Mouse (Mus musculus) CD8-positive naive resting alpha-beta T cell, adult 2 months (primary cell): ENCODE results near the gene Rcc2.
A peak's percentile ranks its signal among the peaks of the same experiment; 100 is the strongest.

ENCODE experiments used
- DNase-seq, 2 experiments: peaks; one replicate each; pipeline ENCODE4 v3.0.0; 2022; ENCODE audit warnings: low read depth in 2 of 2, low spot score in 2 of 2

Rcc2 gene

DNA sequence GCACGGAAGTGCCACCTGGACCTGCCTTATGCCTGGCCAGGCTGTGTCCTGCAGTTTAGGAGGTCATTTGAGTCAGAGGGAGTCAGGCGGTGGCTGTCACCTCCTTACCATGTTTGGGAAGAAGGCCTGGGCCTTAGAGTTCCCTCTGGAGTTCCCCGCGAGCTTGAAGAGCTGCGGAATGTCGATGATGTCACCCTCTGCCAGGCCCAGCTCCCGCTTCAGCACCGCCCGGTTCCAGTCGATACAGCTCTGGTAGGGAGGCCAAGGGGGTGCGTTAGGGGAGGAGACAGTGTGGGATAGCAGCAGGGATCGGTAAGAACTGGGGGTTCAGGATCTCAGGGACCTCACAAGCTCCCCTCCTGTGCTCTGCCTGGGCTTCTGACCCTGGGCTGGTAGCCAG lies 47.6 kb downstream of the Rcc2 start:
- DNase-seq: no peak

DNA sequence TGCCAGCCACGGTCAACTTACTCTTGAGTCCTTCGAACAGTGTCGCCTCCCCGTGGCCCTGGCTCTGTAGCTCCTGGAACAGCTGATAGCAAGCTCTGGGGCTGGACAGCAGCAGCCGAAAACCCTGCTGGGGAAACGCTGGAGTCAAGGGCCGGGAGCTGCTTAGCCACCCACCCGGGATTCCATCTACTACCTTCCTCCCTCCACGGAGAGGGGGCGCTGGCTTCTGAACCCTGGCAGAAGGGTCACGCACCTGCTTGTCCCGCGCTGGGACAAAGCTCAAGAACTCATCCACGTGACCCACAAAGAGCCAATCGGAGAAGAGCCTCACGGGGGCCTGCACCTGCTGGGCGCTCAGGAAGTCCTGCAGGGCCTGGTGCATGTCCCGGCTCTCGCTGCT lies 50.0 kb downstream of the Rcc2 start:
- DNase-seq: peak; percentile 18 to 50

DNA sequence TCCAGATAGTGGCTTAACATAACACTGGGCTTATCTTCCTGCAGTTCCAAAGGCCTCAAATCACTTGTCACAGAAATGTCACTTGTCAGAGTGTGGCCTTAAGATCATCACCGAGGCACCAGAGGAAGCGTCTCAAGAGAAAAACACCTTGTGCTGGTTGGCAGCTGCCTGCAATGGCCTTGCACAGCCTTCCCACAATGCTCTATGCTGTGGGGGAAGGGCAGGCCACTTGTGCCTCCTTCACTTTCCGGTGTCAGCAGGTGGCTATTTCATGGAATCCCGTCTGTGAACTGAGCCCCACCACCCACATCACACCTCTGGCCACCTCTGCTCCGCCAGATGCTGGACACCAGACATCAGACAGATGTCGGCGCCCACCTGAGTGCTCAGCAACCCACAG lies 53.0 kb downstream of the Rcc2 start:
- DNase-seq: no peak

DNA sequence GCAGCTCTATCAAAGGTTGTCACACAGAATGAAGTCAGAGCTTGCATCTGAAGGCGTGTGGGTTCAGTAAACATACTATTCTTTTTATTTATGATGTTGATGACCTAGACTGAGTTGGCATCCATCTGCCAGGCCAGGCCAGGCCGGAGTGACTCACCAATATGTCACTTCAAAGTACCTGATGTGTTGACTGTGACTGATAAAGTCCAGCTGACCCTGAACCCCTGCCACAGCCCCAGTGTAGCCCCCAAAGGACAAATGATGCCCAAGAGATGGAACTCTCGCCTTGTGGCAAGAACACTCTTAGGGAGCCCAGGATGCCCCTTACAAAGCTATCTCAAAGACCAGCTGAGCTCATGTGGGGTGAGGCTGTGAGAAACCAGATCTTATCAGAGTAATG lies 55.5 kb downstream of the Rcc2 start:
- DNase-seq: no peak

DNA sequence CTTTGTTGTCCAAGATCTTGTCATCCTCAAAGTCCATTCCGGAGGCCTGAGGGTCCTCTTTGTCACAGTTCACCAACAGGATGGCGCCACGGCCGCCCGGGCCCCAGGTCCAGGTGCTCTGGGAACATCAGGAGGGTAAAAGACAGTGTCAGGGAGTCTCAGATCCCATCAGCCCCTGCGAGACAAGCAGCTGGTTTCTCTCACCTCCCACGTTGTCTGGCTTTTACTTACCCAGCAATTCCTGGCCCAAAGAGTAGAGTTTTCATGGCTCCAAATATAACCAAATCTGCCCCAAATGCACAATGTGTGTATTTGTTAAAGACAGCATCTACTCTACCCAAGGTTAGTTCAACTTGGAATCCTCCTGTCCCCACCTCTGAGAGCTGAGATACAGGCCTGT lies 61.3 kb downstream of the Rcc2 start:
- no peak for DNase-seq

DNA sequence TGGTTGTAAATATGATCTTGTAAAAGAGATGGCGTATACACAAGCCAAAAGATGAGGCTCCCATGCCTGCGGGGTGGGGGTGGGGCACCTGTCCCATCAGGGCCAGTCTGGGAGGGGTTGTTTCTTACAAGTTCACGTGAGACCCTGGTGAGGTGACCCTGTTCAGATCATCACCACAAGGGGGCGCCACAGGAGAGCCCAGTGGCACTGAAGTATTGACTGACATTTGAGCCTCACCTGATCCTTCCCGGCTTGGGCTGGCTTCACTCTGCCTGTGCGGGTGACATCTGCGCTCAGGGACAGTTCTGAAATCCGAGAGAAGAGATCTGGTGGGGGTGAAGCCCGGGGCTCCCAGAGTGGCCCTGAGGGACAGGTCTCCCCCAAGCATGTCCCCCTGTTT lies 62.8 kb downstream of the Rcc2 start:
- DNase-seq: peak; percentile 58 to 67

DNA sequence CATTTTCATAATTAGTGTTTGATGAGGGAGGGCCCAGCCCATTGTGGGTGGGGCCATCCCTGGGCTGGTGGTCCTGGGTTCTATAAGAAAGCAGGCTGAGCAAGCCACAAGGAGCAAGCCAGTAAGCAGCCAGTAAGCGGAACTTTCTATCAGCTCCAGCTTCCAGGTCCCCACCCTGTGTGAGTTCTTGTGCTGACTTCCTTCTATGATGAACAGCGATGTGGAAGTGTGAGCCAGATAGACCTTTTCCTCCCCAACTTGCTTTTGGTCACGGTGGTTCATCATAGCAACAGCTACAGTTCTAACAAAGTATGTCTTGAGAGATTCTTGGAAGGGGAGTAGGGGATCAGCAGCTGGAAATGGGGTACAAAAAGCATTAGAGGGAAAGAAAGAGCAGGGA lies 65.6 kb downstream of the Rcc2 start:
- no peak for DNase-seq

DNA sequence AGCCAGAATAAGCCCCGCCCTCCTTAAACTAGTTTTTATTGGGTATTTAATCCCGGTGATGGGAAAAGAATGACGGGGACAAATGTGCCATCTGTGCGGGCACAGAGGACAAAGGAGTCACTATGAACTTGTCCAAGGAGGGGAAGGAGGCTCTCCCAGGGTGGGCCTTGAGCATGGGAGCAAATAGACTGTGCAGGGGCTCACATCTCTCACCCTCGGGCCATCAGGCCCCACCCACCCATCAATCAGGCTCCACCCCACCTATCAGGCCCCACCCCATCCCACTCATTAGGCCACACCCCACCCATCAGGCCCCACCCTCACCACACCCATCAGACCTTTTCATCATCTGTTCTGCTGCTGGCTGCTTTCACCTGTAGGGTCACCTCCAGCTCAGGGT lies 68.6 kb downstream of the Rcc2 start:
- no peak for DNase-seq

DNA sequence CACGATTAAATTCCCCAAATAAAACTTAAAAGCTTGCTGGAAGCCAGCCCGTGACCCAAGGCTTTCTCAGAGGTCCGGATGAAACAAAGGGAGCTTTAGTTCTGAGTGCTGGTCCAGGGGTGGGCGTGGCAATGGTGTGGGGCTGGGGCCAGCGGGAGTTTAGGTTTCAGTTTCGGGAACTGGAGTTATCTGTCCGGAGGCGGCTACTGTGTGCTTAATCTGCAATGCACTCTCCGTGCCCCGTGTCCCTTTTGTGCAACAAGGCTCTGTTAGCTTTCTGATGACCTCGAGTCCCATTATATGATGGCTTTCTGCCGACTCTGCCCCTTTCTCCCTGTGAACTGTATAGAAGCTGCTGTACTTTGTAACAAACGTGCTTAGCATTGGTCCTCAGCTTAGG lies 70.1 kb downstream of the Rcc2 start:
- DNase-seq: no peak

DNA sequence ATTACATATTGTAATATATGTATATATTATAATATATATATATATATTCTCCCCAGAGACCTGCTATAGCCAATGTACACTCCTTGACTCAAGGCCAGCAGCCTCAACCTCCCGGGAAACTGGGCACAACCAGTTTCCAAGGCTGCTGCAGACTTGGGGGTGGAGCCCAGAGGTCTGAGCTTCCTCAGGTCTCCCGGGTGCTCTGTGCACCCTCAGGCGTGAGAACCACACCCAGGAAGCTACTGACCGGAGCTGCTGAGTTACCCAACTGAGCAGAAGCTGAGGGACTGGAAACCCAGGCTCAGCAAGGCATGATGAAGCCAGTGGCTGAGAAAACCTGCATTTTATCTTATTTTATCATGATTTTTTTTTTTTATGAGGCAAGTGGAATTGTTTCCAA lies 70.8 kb downstream of the Rcc2 start:
- no peak for DNase-seq
